Mouse (Mus musculus): ENCODE measurements at regions not wholly inside any gene's neighbourhood (a gene's known extent, or its start where the extent isn't known, plus 50 kb on each side); places are given as distances from the start of the nearest gene placed in this dataset.

- DNase-seq (ENCODE audit: inconsistent age in 2 of 2, low spot score in 1 of 2) = peak in 1 of 2 experiments; percentile 49
These were observed 440.6 kb downstream of the Nebl start for GRCm38 (mm10) chr2:17290709-17291108.

- peak in 1 of 2 experiments; percentile 56 for DNase-seq (ENCODE audit: inconsistent age in 2 of 2, low spot score in 1 of 2)
These were observed 443.7 kb downstream of the Nebl start for GRCm38 (mm10) chr2:17287598-17287997.

GRCm38 (mm10) chr2:17249960-17250359, 481.3 kb downstream of the Nebl start:
- no peak for DNase-seq (ENCODE audit: inconsistent age in 2 of 2, low spot score in 1 of 2)

GRCm38 (mm10) chr2:17245821-17246220, 485.4 kb downstream of the Nebl start:
- DNase-seq (ENCODE audit: inconsistent age in 2 of 2, low spot score in 1 of 2) = no peak

DNA sequence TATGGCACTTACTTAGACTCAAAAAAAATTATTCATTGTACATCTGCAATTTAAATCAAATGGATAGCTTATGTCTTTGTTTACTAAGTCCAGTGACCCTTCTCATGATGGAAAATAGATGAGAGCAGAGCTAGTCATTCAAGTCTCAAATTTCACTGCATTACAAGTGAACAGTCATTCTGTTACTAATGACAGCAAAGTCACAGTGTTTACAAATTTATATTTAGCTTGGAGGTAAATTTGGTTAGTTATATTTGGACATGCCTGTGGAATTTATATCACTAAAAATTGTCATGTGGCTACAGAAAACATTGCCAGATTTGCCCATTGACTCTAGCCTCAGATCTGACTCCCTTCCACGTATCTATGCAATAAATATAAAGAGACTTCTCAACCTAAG, 515.7 kb downstream of the Nebl start:
- DNase-seq (ENCODE audit: inconsistent age in 2 of 2, low spot score in 1 of 2) = no peak

- DNase-seq (ENCODE audit: inconsistent age in 2 of 2, low spot score in 1 of 2) = no peak
These were observed 516.4 kb downstream of the Nebl start for GRCm38 (mm10) chr2:17214881-17215280.

DNA sequence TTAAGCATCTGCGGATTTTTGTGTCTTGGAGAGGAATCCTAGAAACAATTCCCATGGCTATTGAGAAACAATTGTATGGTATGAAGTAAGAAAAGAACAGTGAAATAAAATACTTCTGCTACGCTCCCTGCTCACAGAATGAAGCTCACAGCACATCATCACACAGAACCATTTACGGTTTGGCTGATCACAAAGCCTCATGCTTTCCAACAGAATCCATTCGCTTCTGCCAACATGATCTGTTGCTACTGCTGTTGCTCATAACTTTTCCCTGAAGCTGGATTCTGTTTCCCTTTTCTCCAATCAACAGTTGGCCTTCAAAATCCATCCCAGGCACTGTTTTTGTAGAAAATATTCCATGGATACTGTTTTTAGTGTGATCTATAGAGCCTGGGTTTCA, 518.7 kb downstream of the Nebl start:
- no peak for DNase-seq (ENCODE audit: inconsistent age in 2 of 2, low spot score in 1 of 2)

DNA sequence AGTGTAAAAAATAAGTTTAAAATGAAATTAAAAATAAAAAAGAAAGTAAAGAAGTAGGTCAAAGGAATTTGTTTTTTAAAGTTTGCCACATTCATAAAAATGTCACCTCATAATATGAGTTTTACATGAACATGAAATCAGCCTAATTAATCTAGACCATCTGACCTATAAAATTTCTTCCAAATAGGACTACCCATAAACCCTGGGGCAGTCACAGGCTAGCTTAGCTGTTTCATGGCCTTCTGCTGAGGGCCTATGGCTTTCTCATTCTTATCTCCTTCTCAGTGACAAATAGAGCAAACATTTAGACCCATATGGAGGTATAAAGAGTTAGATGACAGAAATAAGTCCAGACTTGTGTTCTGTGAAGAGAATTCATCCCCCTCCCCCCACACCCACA, 520.2 kb downstream of the Nebl start:
- DNase-seq (ENCODE audit: inconsistent age in 2 of 2, low spot score in 1 of 2) = no peak

DNA sequence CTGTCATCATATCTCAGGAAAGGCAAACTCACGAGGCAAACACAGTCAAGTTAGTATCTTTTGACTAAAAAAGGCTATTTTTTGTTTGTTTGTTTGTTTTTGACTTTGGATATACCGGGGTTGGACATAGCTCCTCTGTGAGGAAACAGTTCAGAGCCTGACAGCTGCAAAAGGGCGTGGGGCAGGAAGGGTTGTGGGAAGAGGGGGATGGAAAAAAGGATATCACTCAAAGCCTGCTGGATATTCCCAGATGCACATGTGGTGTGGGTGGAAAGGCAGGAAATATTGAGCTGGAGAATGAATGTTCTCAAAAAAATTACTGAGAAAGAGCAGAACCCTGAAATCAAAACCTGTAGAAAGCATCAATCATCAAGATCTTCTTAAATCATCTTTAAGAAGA, 537.7 kb downstream of the Nebl start:
- DNase-seq (ENCODE audit: inconsistent age in 2 of 2, low spot score in 1 of 2) = no peak

DNA sequence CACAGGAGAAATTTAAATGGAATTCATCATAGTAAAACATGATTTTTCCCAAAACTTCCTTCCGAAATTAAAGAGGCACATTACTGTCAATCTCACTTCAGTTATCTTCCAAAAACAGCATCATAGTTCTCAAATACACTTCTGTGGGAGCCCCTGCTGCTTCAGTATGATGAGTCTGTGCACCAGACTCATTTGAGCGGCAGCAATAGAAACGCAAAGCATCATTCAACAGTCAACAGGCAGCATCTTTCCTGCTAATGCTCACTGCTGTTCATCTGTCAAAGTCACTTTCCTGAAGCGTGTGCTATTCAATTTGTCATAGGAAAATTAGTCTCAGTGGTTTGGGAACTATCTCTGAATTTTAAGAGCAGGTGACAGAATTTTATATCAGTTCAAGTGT, 542.1 kb downstream of the Nebl start:
- no peak for DNase-seq (ENCODE audit: inconsistent age in 2 of 2, low spot score in 1 of 2)

DNA sequence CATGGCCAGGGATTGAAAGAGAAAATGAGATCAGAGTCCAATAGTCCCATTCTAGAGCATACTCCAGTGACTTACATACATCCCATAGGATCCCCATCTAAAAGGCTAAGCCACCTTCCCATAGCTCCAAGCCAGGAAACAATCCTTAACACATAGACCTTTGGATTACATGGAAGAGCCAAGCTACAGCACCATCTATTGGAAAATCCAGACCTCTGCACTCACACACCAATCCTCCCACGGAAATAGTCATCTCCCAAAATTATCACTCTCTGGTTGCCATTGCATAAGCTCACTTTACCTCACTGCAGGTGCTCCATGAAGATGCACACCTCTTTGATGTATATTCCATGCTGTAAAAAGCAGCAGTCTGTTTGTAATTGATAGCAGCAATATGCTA, 543.4 kb downstream of the Nebl start:
- peak in 1 of 2 experiments; percentile 23 for DNase-seq (ENCODE audit: inconsistent age in 2 of 2, low spot score in 1 of 2)

GRCm38 (mm10) chr2:17183696-17184095, 547.6 kb downstream of the Nebl start:
- no peak for DNase-seq (ENCODE audit: inconsistent age in 2 of 2, low spot score in 1 of 2)

GRCm38 (mm10) chr2:17181597-17181996, 549.7 kb downstream of the Nebl start:
- DNase-seq (ENCODE audit: inconsistent age in 2 of 2, low spot score in 1 of 2) = no peak

GRCm38 (mm10) chr2:17168896-17169295, 562.4 kb downstream of the Nebl start:
- no peak for DNase-seq (ENCODE audit: inconsistent age in 2 of 2, low spot score in 1 of 2)

DNA sequence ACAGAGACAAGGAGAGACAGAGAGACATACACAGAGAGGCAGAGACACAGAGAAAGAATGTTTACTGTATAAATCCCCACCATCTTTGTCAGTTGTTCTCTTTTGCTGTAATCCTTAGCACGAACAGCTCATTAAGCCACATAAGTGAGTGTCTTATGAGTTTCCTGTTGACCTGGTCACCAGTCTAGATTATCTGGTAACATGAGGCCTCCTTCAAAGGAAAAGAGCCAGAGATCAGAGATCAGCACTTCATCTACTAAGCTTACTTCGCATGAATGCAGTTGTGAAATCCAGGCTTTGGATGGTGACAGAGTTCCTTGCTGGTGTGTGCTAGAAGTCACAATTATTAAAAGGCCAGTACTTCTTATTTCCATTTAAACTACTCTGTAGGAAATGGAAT, 566.2 kb downstream of the Nebl start:
- no peak for DNase-seq (ENCODE audit: inconsistent age in 2 of 2, low spot score in 1 of 2)

DNA sequence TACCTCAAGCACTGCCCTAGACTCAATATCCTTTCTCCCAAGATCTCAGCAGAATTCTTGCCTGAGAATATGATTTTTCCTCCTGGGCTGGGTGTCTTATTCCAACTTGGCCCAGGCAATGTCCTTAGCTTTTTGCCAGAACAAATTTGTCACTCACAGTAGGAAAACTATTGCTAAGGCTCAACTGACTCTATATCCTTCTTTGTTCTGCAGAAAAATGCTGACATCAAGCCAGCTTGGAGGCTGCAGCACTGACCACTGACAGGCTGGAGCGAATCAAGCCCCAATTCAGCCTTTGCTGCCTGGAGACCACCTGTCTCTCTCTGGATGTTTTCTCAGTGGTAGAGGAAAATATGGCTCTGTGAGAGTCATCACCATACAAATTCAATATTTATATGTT, 572.8 kb downstream of the Nebl start:
- DNase-seq (ENCODE audit: inconsistent age in 2 of 2, low spot score in 1 of 2) = no peak

DNA sequence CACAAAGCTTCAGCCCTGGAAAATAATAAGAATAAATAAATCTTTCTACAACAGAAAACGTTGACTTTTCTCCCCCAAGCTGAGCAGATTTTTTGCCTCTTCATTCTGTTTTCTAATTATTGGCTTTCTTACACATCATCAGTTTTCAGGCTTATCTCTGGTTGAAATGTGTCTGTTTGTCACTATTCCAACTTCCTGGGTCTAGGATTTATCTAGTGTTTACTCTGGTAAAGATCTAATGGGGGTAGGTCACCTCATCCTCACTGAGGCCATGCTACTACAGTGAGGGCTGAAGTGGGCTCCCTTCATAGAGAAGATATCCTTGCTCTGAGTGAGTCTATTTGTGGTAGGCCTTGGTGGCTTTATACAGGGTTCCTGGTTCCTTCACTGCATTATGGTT, 573.9 kb downstream of the Nebl start:
- DNase-seq (ENCODE audit: inconsistent age in 2 of 2, low spot score in 1 of 2) = no peak

GRCm38 (mm10) chr2:17155596-17155995, 575.7 kb downstream of the Nebl start:
- DNase-seq (ENCODE audit: inconsistent age in 2 of 2, low spot score in 1 of 2) = no peak

DNA sequence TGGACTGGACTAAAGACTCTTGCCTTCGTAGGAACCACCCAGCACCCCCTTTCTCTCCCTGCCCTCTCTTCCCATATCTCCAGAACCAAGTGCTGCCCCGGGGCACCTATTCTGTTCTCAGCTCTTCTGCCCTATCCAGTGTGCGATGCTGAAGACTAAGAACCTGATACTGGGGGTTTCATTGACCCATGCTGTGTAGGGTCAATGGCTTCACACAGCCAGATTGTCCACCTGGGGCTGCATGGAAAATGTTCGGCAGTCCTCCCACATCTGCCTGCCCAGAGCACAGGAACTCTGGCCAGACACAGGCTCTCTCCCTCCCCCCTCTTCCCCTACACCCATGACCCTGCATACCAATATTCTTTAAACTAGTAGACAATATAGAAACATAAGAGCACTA, 607.6 kb downstream of the Nebl start:
- no peak for DNase-seq (ENCODE audit: inconsistent age in 2 of 2, low spot score in 1 of 2)

DNA sequence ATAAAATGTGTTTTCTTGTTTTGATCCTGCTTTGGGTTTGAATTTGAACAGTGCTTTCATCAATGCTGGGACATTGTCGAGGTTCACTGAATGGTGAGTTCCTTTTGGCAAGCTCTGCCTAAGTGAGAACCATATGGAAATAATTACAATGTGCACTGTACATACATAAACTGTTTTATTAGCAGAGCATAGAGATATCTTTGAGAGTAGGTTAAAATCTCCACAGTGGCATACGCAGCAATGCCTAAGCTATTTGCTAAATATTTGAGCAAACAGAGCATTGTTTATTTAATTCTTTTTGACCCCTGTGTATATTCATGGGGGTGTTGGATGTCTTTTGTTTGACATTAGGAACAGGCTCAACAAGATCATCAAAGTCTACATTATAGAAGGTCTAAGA, 614.0 kb downstream of the Nebl start:
- no peak for DNase-seq (ENCODE audit: inconsistent age in 2 of 2, low spot score in 1 of 2)

DNA sequence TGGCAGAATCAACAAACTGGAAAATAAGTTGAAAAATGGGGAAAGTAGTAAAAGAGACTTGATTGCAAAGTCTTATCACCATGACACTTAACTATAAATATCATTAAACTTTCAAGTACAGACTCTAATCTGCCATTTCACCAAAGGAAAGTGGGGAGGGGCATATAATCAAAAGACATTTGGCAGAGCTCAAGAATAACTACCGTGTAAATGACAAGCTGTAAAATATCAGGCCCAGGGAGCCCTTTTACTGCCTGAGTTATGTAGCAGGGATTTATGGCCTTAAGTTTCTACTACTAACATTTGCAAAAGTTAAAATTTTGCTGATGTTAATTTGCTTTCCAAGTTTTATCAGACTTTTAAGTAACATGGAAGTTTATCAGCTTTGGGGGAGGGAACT, 620.1 kb downstream of the Nebl start:
- no peak for DNase-seq (ENCODE audit: inconsistent age in 2 of 2, low spot score in 1 of 2)

DNA sequence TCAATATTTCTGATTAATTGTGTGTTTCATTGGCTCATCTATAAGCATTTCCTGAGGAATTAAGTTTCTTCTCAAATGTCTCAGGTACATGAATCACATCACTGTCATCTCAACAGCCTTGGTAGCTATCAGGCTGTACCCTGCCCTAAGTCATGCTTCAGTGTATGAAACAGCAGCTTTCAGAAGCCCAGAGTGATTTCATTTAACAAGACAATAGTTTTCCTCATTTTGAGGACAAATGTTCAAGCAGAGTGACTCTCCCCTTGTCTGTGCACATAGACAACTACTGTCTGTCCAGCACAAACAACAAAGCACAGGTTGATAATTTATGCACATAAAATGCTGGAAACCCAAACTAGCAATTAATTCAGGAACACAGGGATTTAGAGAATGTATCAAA, 630.1 kb downstream of the Nebl start:
- DNase-seq (ENCODE audit: inconsistent age in 2 of 2, low spot score in 1 of 2) = no peak

- no peak for DNase-seq (ENCODE audit: inconsistent age in 2 of 2, low spot score in 1 of 2)
These were observed 633.7 kb downstream of the Nebl start for GRCm38 (mm10) chr2:17097546-17097945.

DNA sequence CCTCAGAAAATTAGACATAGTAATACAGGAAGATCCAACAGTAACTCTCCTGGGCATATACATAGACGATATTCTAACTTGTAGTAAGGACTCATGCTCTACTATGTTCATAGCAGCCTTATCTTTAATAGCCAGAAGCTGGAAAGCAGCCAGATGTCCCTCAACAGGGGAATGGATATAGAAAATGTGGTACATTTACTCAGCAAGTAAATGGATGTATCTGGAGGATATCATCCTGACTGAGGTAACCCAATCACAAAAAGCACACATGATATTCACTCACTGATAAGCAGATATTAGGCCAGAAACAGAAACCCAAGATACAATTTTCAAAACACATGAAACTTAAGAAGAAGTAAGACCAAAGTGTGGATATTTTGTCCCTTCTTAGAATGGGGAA, 639.8 kb downstream of the Nebl start:
- no peak for DNase-seq (ENCODE audit: inconsistent age in 2 of 2, low spot score in 1 of 2)

Measured in adrenal gland, adult (tissue).